Mouse (Mus musculus): ENCODE data around the gene Olfr27. TPM values are rescaled to one million over a fixed set of nuclear protein-coding genes. Genes with fewer than 3 reads are reported as not detected.

Gene Olfr27
- not detected in 2 replicates for polyA plus RNA-seq (2016; fragmentation: Nextera tagmentation; extraction: Ambion mirVana)

- no peaks in the 10 kb centered on the region for H3K9me3 ChIP-seq (replicated peaks)
- no peaks in the 10 kb centered on the region for H3K27me3 ChIP-seq (ENCODE audit: low read depth, poor library complexity, severe bottlenecking)
- no peak within 1 kb of the TSS for H3K27ac ChIP-seq (replicated peaks)
- DNase-seq (ENCODE audit: low spot score), result no peak
- H3K4me3 ChIP-seq, result no peak within 1 kb of the TSS
- H3K36me3 ChIP-seq, result no peaks in the 10 kb centered on the region
- H3K4me1 ChIP-seq, result no peaks in the 10 kb centered on the region
Measured at GRCm38 (mm10) chr9:39127831-39128230, at the start of gene Olfr27. TSS of gene Olfr27 (plus strand) at chr9:39128131.

- no peak for DNase-seq (ENCODE audit: low spot score)
- Histone ChIP-seq H3K27me3 (ENCODE audit: low read depth, poor library complexity, severe bottlenecking) (no peaks in the 10 kb centered on the region), H3K4me1 (no peaks in the 10 kb centered on the region), H3K27ac (replicated peaks) (no peak within 1 kb of the TSS), H3K4me3 (no peak within 1 kb of the TSS), H3K36me3 (no peaks in the 10 kb centered on the region), H3K9me3 (replicated peaks) (0 out of 2 replicates have a peak, but pooled peaks cover 3% of the 10 kb centered on the region)
- WGBS, result 91% methylated on average over 2 of the region's 2 CpGs
Measured at GRCm38 (mm10) chr9:39078787-39079186, 49.1 kb upstream of the Olfr27 start, which contains the start of gene Olfr938. TSS of gene Olfr938 (minus strand) at chr9:39078887.

GRCm38 (mm10) chr9:39127326-39127725 lies 605 bp upstream of the Olfr27 start:
- no peaks in the 10 kb centered on the region for H3K36me3 ChIP-seq
- H3K4me1 ChIP-seq, result no peaks in the 10 kb centered on the region
- WGBS, result 91% methylated on average over 1 of the region's 1 CpGs
- no peak overlapping the region for H3K4me3 ChIP-seq
- no peaks in the 10 kb centered on the region for H3K27me3 ChIP-seq (ENCODE audit: low read depth, poor library complexity, severe bottlenecking)
- H3K9me3 ChIP-seq (replicated peaks), result no peaks in the 10 kb centered on the region
- no peak for DNase-seq (ENCODE audit: low spot score)
- no peak overlapping the region for H3K27ac ChIP-seq (replicated peaks)

DNA sequence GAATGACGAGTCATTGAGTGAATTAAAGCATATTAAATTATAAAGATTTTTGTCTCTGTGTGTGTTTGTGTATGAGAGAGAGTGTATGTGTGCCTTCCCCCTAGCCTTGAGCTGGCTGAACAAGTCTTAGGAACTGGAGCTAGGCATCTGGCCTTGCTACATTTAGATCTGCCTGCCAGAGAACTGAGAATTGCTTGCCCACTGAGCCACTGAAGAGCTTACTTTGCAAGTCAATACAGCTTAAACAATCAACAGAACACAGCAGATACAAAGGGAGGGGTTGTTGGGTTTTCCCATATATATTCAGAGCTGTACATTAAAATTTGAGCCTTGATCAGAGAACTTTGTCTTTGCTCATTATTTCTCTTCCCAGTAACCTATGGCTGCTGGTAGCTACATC lies 24.5 kb downstream of the Olfr27 start:
- H3K36me3 ChIP-seq, result no peaks in the 10 kb centered on the region
- no peak overlapping the region for H3K4me3 ChIP-seq
- H3K27ac ChIP-seq (replicated peaks), result no peak overlapping the region
- no peaks in the 10 kb centered on the region for H3K9me3 ChIP-seq (replicated peaks)
- WGBS, result 64% methylated on average over 1 of the region's 1 CpGs
- no peaks in the 10 kb centered on the region for H3K4me1 ChIP-seq
- no peak for DNase-seq (ENCODE audit: low spot score)
- H3K27me3 ChIP-seq (ENCODE audit: low read depth, poor library complexity, severe bottlenecking), result no peaks in the 10 kb centered on the region

DNA sequence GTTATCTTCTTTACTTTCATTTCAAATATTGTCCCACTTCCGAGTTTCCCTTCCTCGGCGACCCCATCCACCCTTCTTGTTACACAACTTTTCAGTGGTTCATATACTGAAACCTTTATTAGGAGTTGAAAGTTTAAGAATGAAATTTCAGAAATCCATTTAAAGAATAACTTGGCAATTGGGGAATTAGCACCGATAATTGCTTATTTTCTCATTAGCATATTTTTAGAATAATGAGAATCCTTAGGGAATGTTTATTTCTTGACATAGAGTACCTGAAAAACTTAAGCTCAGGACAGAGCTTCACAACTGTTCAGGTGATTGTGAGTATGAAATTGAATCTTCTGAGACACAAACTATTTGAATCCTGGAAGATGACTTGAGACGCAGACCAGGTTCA lies 38.1 kb downstream of the Olfr27 start, which contains the start of gene Olfr943:
Gene Olfr943 (plus strand): TSS at position 301 of the 400 bp plus-strand sequence.
- 92% methylated on average over 5 of the region's 5 CpGs for WGBS
- H3K27ac ChIP-seq (replicated peaks), result no peak within 1 kb of the TSS
- H3K9me3 ChIP-seq (replicated peaks), result peaks cover 18% of the 10 kb centered on the region
- no peak within 1 kb of the TSS for H3K4me3 ChIP-seq
- H3K27me3 ChIP-seq (ENCODE audit: low read depth, poor library complexity, severe bottlenecking), result no peaks in the 10 kb centered on the region
- H3K36me3 ChIP-seq, result no peaks in the 10 kb centered on the region
- H3K4me1 ChIP-seq, result no peaks in the 10 kb centered on the region
- no peak for DNase-seq (ENCODE audit: low spot score)

Other genes with a start within 250 kb of the Olfr27 start
- gene Olfr930, start 198.3 kb upstream of the Olfr27 start, polyA plus RNA-seq (2016; fragmentation: Nextera tagmentation; extraction: Ambion mirVana), result not detected in 2 replicates
- not detected in 2 replicates for gene Olfr933, start 155.8 kb upstream of the Olfr27 start, polyA plus RNA-seq (2016; fragmentation: Nextera tagmentation; extraction: Ambion mirVana)
- not detected in 2 replicates for gene Olfr934, start 139.8 kb upstream of the Olfr27 start, polyA plus RNA-seq (2016; fragmentation: Nextera tagmentation; extraction: Ambion mirVana)
- not detected in 2 replicates for gene Olfr935, start 128.4 kb upstream of the Olfr27 start, polyA plus RNA-seq (2016; fragmentation: Nextera tagmentation; extraction: Ambion mirVana)
- gene Olfr146, start 104.8 kb upstream of the Olfr27 start, polyA plus RNA-seq (2016; fragmentation: Nextera tagmentation; extraction: Ambion mirVana), result not detected in 2 replicates
- not detected in 2 replicates for gene Olfr937, start 63.2 kb upstream of the Olfr27 start, polyA plus RNA-seq (2016; fragmentation: Nextera tagmentation; extraction: Ambion mirVana)
- gene Olfr938, start 49.2 kb upstream of the Olfr27 start, polyA plus RNA-seq (2016; fragmentation: Nextera tagmentation; extraction: Ambion mirVana), result not detected in 2 replicates
- gene Olfr943, start 38.2 kb downstream of the Olfr27 start, polyA plus RNA-seq (2016; fragmentation: Nextera tagmentation; extraction: Ambion mirVana), result not detected in 2 replicates
- gene Olfr944, start 73.8 kb downstream of the Olfr27 start, polyA plus RNA-seq (2016; fragmentation: Nextera tagmentation; extraction: Ambion mirVana), result not detected in 2 replicates
- gene Olfr1537, start 121.9 kb downstream of the Olfr27 start, polyA plus RNA-seq (2016; fragmentation: Nextera tagmentation; extraction: Ambion mirVana), result not detected in 2 replicates
- gene Olfr945, start 148.7 kb downstream of the Olfr27 start, polyA plus RNA-seq (2016; fragmentation: Nextera tagmentation; extraction: Ambion mirVana), result not detected in 2 replicates
- not detected in 2 replicates for gene Olfr948, start 197.9 kb downstream of the Olfr27 start, polyA plus RNA-seq (2016; fragmentation: Nextera tagmentation; extraction: Ambion mirVana)

All from midbrain, embryonic 10.5 days (tissue).